ENCODE assay signal across 16 mouse cellular contexts in genomic region chr13:46818374-46818773, GRCm38 (mm10).
DNase-seq lines count a peak whose midpoint lies in the region; ATAC-seq and TF ChIP-seq lines count a peak whose summit lies in the region.
"Had no signal": no experiment of that assay in that cellular context is flagged by ENCODE, and none has a peak within 500 bp of the region (broad histone marks: within the 10 kb centered on the region; RNA-seq: fewer than 3 reads in every experiment).

No protein-coding gene starts in this region.

- peaks cover 69% of the 10 kb centered on the region for H3K36me3 ChIP-seq in heart, embryonic 10.5 days
- H3K36me3 ChIP-seq in embryonic facial prominence, embryonic 15.5 days: peaks cover 23% of the 10 kb centered on the region
- peaks cover 57% of the 10 kb centered on the region for H3K36me3 ChIP-seq in heart, postnatal 0 days (replicated peaks; ENCODE audit: control insufficient read depth, insufficient read depth, low read length)

- DNase-seq in heart, adult 18-20 months: peak; percentile 54 to 73
- DNase-seq in heart, embryonic 10.5 days (ENCODE audit: low spot score): no peak
- DNase-seq in heart, postnatal 0 days (ENCODE audit: low spot score): no peak
- DNase-seq in kidney, postnatal 4 days: peak; percentile 16 to 29
- no peak for DNase-seq in spleen, postnatal 4 days (ENCODE audit: low spot score in 2 of 2)
- DNase-seq in layer of hippocampus, adult 18-20 months (ENCODE audit: low spot score in 2 of 2): no peak
- DNase-seq: adrenal gland, postnatal 36 days; embryo, embryonic 11 days; layer of hippocampus, adult 9-11 months; thymus, adult 2 months had no signal

- 84% methylated on average over 9 of the region's 9 CpGs for WGBS in heart, embryonic 10.5 days
- 72% methylated on average over 9 of the region's 9 CpGs for WGBS in embryonic facial prominence, embryonic 15.5 days
- WGBS in heart, postnatal 0 days: 46% methylated on average over 9 of the region's 9 CpGs

- H3K27me3 ChIP-seq in heart, embryonic 10.5 days (ENCODE audit: insufficient read depth, poor library complexity, severe bottlenecking): no peaks in the 10 kb centered on the region
- H3K27me3 ChIP-seq in embryonic facial prominence, embryonic 15.5 days: no peaks in the 10 kb centered on the region
- no peaks in the 10 kb centered on the region for H3K27me3 ChIP-seq in heart, postnatal 0 days (ENCODE audit: control insufficient read depth, insufficient read depth, low read length)
- H3K27me3 ChIP-seq: hindbrain, embryonic 13.5 days had no signal

- no peak overlapping the region for H3K27ac ChIP-seq in heart, embryonic 10.5 days
- H3K27ac ChIP-seq in embryonic facial prominence, embryonic 15.5 days (replicated peaks): no peak overlapping the region
- H3K27ac ChIP-seq in heart, postnatal 0 days (ENCODE audit: low read depth): 0 out of 2 replicates have a peak overlapping the region, but pooled peaks have one; percentile 34
- H3K27ac ChIP-seq: forebrain, embryonic 10.5 days; midbrain, embryonic 10.5 days had no signal

- ATAC-seq in embryonic facial prominence, embryonic 15.5 days (ENCODE audit: insufficient number of reproducible peaks, low FRiP score, low TSS enrichment, low read depth): peak; percentile 29; the same call in 1 of the 2 replicates
- no peak for ATAC-seq in heart, postnatal 0 days (ENCODE audit: insufficient read depth, low read depth)
- ATAC-seq in erythroid progenitor cell, adult 5-6 weeks (replicated peaks; ENCODE audit: low FRiP score, poor library complexity, severe bottlenecking): no peak

- TF ChIP-seq CTCF in heart, postnatal 0 days (IDR thresholded peaks at IDR 0.05; ENCODE audit: low read depth): no peak

- no peaks in the 10 kb centered on the region for H3K9me3 ChIP-seq in heart, embryonic 10.5 days
- H3K9me3 ChIP-seq in embryonic facial prominence, embryonic 15.5 days (replicated peaks): no peaks in the 10 kb centered on the region
- no peaks in the 10 kb centered on the region for H3K9me3 ChIP-seq in heart, postnatal 0 days (replicated peaks; ENCODE audit: control insufficient read depth, low read length)
- H3K9me3 ChIP-seq: forebrain, embryonic 10.5 days; hindbrain, embryonic 13.5 days; midbrain, embryonic 10.5 days had no signal

- H3K4me1 ChIP-seq in heart, embryonic 10.5 days: no peaks in the 10 kb centered on the region
- no peaks in the 10 kb centered on the region for H3K4me1 ChIP-seq in embryonic facial prominence, embryonic 15.5 days
- H3K4me1 ChIP-seq in heart, postnatal 0 days (ENCODE audit: control insufficient read depth, insufficient read depth): no peaks in the 10 kb centered on the region

- TF ChIP-seq EP300 in heart, postnatal 0 days (IDR thresholded peaks at IDR 0.05; ENCODE audit: low read depth): no peak

- no peak overlapping the region for H3K4me2 ChIP-seq in embryonic facial prominence, embryonic 15.5 days (replicated peaks)
- no peak overlapping the region for H3K4me2 ChIP-seq in heart, postnatal 0 days (ENCODE audit: low read depth, low read length)
- H3K4me2 ChIP-seq: hindbrain, embryonic 13.5 days; liver, embryonic 11.5 days had no signal

- no peak overlapping the region for H3K9ac ChIP-seq in embryonic facial prominence, embryonic 15.5 days
- H3K9ac ChIP-seq in heart, postnatal 0 days (replicated peaks; ENCODE audit: low read depth, low read length): no peak overlapping the region
- H3K9ac ChIP-seq: hindbrain, embryonic 13.5 days had no signal

- H3K4me3 ChIP-seq in heart, embryonic 10.5 days: no peak overlapping the region
- no peak overlapping the region for H3K4me3 ChIP-seq in embryonic facial prominence, embryonic 15.5 days (replicated peaks)
- H3K4me3 ChIP-seq in heart, postnatal 0 days (ENCODE audit: low read depth, low read length): no peak overlapping the region
- H3K4me3 ChIP-seq: forebrain, embryonic 10.5 days; hindbrain, embryonic 13.5 days; midbrain, embryonic 10.5 days had no signal

Comparison
In these comparisons a context has a peak if more than half of its experiments do, and no peak if none do; other contexts are left out.
1. DNase-seq: peak in heart, adult 18-20 months (2 of 2) and kidney, postnatal 4 days (2 of 2); none in heart, embryonic 10.5 days (single experiment), heart, postnatal 0 days (single experiment), spleen, postnatal 4 days (0 of 2) and layer of hippocampus, adult 18-20 months (0 of 2).